Mouse (Mus musculus) embryonic facial prominence, embryonic 15.5 days (tissue): ENCODE measurements around the gene 1700037C18Rik. TPM values are rescaled to one million over a fixed set of nuclear protein-coding genes. Genes with fewer than 3 reads are reported as not detected.

Experiments
- ATAC-seq: fragments of 200-750 bp; cut with Nextera tagmentation; 2 replicates; pipeline ENCODE4 v1.8.0; 2017; ENCODE audit warnings: low read depth, moderate TSS enrichment; ENCODE audit not compliant: insufficient number of reproducible peaks, low FRiP score, low TSS enrichment
- H3K27ac ChIP-seq: fragments of 300-500 bp; sonication (generic); replicated peaks from 2 replicates; pipeline ENCODE4 v1.5.1; 2015; ENCODE audit warnings: mild to moderate bottlenecking, inconsistent platforms
- H3K27me3 ChIP-seq: fragments of 300-500 bp; sonication (generic); 2 replicates; pipeline ENCODE4 v1.6.1; 2015; ENCODE audit warnings: inconsistent platforms
- H3K36me3 ChIP-seq: fragments of 300-500 bp; sonication (generic); 2 replicates; pipeline ENCODE4 v1.6.1; 2015; ENCODE audit warnings: mild to moderate bottlenecking, inconsistent platforms
- H3K4me1 ChIP-seq: fragments of 300-500 bp; sonication (generic); 2 replicates; pipeline ENCODE4 v1.6.1; 2015; ENCODE audit warnings: inconsistent platforms
- H3K4me2 ChIP-seq: fragments of 300-500 bp; sonication (generic); replicated peaks from 2 replicates; pipeline ENCODE4 v1.6.1; 2015; ENCODE audit warnings: mild to moderate bottlenecking, inconsistent platforms
- H3K4me3 ChIP-seq: fragments of 300-500 bp; sonication (generic); replicated peaks from 2 replicates; pipeline ENCODE4 v1.5.1; 2015; ENCODE audit warnings: mild to moderate bottlenecking, inconsistent platforms
- H3K9ac ChIP-seq: fragments of 300-500 bp; sonication (generic); 2 replicates; pipeline ENCODE4 v1.6.1; 2015; ENCODE audit warnings: inconsistent platforms
- H3K9me3 ChIP-seq: fragments of 300-500 bp; sonication (generic); replicated peaks from 2 replicates; pipeline ENCODE4 v1.6.1; 2016; ENCODE audit warnings: inconsistent platforms
- WGBS: fragments of 180-500 bp; shearing (Covaris S2); methylation state at CpG from one replicate; pipeline ENCODE4 v1.1.7; 2015; 5-methylcytosine and 5-hydroxymethylcytosine counted together
- polyA plus RNA-seq: library from polyadenylated mRNA; unstranded; fragments of >200 nt; fragmentation: Nextera tagmentation; extraction: Ambion mirVana; gene quantifications from 2 replicates; pipeline ENCODE4 v1.2.1, GENCODE M21; 2015

1700037C18Rik gene
- 10.9 and 13.2 TPM in 2 replicates for polyA plus RNA-seq

- H3K4me1 ChIP-seq: peaks cover 7% of the 10 kb centered on the region; the same call in 1 of the 2 replicates
- H3K4me2 ChIP-seq: peak within 1 kb of the TSS; percentile 70
- peak within 1 kb of the TSS; percentile 63 for H3K4me3 ChIP-seq
- H3K27ac ChIP-seq: peak within 1 kb of the TSS; percentile 80
- peak within 1 kb of the TSS; percentile 69 for H3K9ac ChIP-seq
- H3K27me3 ChIP-seq: no peaks in the 10 kb centered on the region
- ATAC-seq: peak; percentile 96
- no peaks in the 10 kb centered on the region for H3K9me3 ChIP-seq
- peaks cover 52% of the 10 kb centered on the region for H3K36me3 ChIP-seq
- WGBS: under 1% methylated on average over 33 of the region's 33 CpGs
Observed at GRCm38 (mm10) chr16:3908537-3909111, at the start of gene 1700037C18Rik, which contains the start of gene Cluap1. TSS of gene 1700037C18Rik (minus strand) at chr16:3908689. TSS of gene Cluap1 (plus strand) at chr16:3908801.

- Histone ChIP-seq H3K36me3 (no peaks in the 10 kb centered on the region), H3K4me1 (no peaks in the 10 kb centered on the region), H3K9me3 (no peaks in the 10 kb centered on the region), H3K27me3 (no peaks in the 10 kb centered on the region), H3K4me2 (no peak overlapping the region), H3K4me3 (no peak overlapping the region), H3K27ac (no peak overlapping the region), H3K9ac (no peak overlapping the region)
- 73% methylated on average over 6 of the region's 6 CpGs for WGBS
- ATAC-seq: no peak
Observed at GRCm38 (mm10) chr16:3956369-3956768, 47.9 kb upstream of the 1700037C18Rik start.

GRCm38 (mm10) chr16:3951141-3951540, 42.7 kb upstream of the 1700037C18Rik start:
- Histone ChIP-seq H3K9me3 (no peaks in the 10 kb centered on the region), H3K4me1 (no peaks in the 10 kb centered on the region), H3K9ac (no peak overlapping the region), H3K36me3 (no peaks in the 10 kb centered on the region), H3K27ac (no peak overlapping the region), H3K4me3 (no peak overlapping the region), H3K4me2 (no peak overlapping the region), H3K27me3 (no peaks in the 10 kb centered on the region)
- no peak for ATAC-seq
- 73% methylated on average over 1 of the region's 1 CpGs for WGBS

GRCm38 (mm10) chr16:3934701-3935100, 26.2 kb upstream of the 1700037C18Rik start:
- no peak overlapping the region for H3K9ac ChIP-seq
- peaks cover 84% of the 10 kb centered on the region for H3K36me3 ChIP-seq
- no peaks in the 10 kb centered on the region for H3K4me1 ChIP-seq
- no peaks in the 10 kb centered on the region for H3K27me3 ChIP-seq
- H3K4me2 ChIP-seq: no peak overlapping the region
- 86% methylated on average over 4 of the region's 4 CpGs for WGBS
- no peak for ATAC-seq
- no peak overlapping the region for H3K27ac ChIP-seq
- no peak overlapping the region for H3K4me3 ChIP-seq
- no peaks in the 10 kb centered on the region for H3K9me3 ChIP-seq

- no peak overlapping the region for H3K4me2 ChIP-seq
- H3K27me3 ChIP-seq: no peaks in the 10 kb centered on the region
- WGBS: 95% methylated on average over 1 of the region's 1 CpGs
- no peak overlapping the region for H3K27ac ChIP-seq
- no peaks in the 10 kb centered on the region for H3K4me1 ChIP-seq
- no peak overlapping the region for H3K9ac ChIP-seq
- ATAC-seq: no peak
- H3K9me3 ChIP-seq: no peaks in the 10 kb centered on the region
- peaks cover 86% of the 10 kb centered on the region for H3K36me3 ChIP-seq
- no peak overlapping the region for H3K4me3 ChIP-seq
Observed at GRCm38 (mm10) chr16:3934091-3934490, 25.6 kb upstream of the 1700037C18Rik start.

- ATAC-seq: no peak
- Histone ChIP-seq H3K27ac (no peak overlapping the region), H3K9me3 (no peaks in the 10 kb centered on the region), H3K4me1 (no peaks in the 10 kb centered on the region), H3K36me3 (peaks cover 84% of the 10 kb centered on the region), H3K4me2 (no peak overlapping the region), H3K9ac (no peak overlapping the region), H3K27me3 (no peaks in the 10 kb centered on the region), H3K4me3 (no peak overlapping the region)
- WGBS: 89% methylated on average over 6 of the region's 6 CpGs
Observed at GRCm38 (mm10) chr16:3933536-3933935, 25.0 kb upstream of the 1700037C18Rik start.

- no peaks in the 10 kb centered on the region for H3K4me1 ChIP-seq
- 75% methylated on average over 7 of the region's 7 CpGs for WGBS
- no peaks in the 10 kb centered on the region for H3K9me3 ChIP-seq
- no peak overlapping the region for H3K27ac ChIP-seq
- H3K4me3 ChIP-seq: no peak overlapping the region
- peaks cover 76% of the 10 kb centered on the region for H3K36me3 ChIP-seq
- ATAC-seq: no peak
- no peak overlapping the region for H3K9ac ChIP-seq
- no peak overlapping the region for H3K4me2 ChIP-seq
- H3K27me3 ChIP-seq: no peaks in the 10 kb centered on the region
Observed at GRCm38 (mm10) chr16:3929151-3929550, 20.7 kb upstream of the 1700037C18Rik start.

- Histone ChIP-seq H3K9me3 (no peaks in the 10 kb centered on the region), H3K27me3 (no peaks in the 10 kb centered on the region), H3K27ac (no peak overlapping the region), H3K4me3 (no peak overlapping the region), H3K9ac (no peak overlapping the region), H3K36me3 (peaks cover 71% of the 10 kb centered on the region), H3K4me2 (no peak overlapping the region), H3K4me1 (peaks cover 4% of the 10 kb centered on the region)
- 76% methylated on average over 1 of the region's 1 CpGs for WGBS
- ATAC-seq: no peak
Observed at GRCm38 (mm10) chr16:3928582-3928981, 20.1 kb upstream of the 1700037C18Rik start.

- peaks cover 67% of the 10 kb centered on the region for H3K36me3 ChIP-seq
- H3K4me1 ChIP-seq: peaks cover 6% of the 10 kb centered on the region
- no peak overlapping the region for H3K9ac ChIP-seq
- H3K27ac ChIP-seq: peak overlapping the region; percentile 87
- no peak overlapping the region for H3K4me3 ChIP-seq
- no peaks in the 10 kb centered on the region for H3K27me3 ChIP-seq
- 24% methylated on average over 4 of the region's 4 CpGs for WGBS
- peak; percentile 88 for ATAC-seq
- no peak overlapping the region for H3K4me2 ChIP-seq
- no peaks in the 10 kb centered on the region for H3K9me3 ChIP-seq
Observed at GRCm38 (mm10) chr16:3923966-3924365, 15.5 kb upstream of the 1700037C18Rik start.

- peak overlapping the region; percentile 87 for H3K27ac ChIP-seq
- no peak overlapping the region for H3K4me3 ChIP-seq
- no peaks in the 10 kb centered on the region for H3K9me3 ChIP-seq
- no peak for ATAC-seq
- peaks cover 6% of the 10 kb centered on the region for H3K4me1 ChIP-seq
- H3K36me3 ChIP-seq: peaks cover 69% of the 10 kb centered on the region
- H3K4me2 ChIP-seq: no peak overlapping the region
- H3K9ac ChIP-seq: no peak overlapping the region
- 57% methylated on average over 3 of the region's 3 CpGs for WGBS
- H3K27me3 ChIP-seq: no peaks in the 10 kb centered on the region
Observed at GRCm38 (mm10) chr16:3923515-3923914, 15.0 kb upstream of the 1700037C18Rik start.

- ATAC-seq: no peak
- Histone ChIP-seq H3K4me3 (no peak overlapping the region), H3K9ac (no peak overlapping the region), H3K4me2 (no peak overlapping the region), H3K9me3 (no peaks in the 10 kb centered on the region), H3K36me3 (peaks cover 70% of the 10 kb centered on the region), H3K4me1 (peaks cover 6% of the 10 kb centered on the region), H3K27ac (no peak overlapping the region), H3K27me3 (no peaks in the 10 kb centered on the region)
- 84% methylated on average over 2 of the region's 2 CpGs for WGBS
Observed at GRCm38 (mm10) chr16:3920756-3921155, 12.3 kb upstream of the 1700037C18Rik start.

- Histone ChIP-seq H3K4me2 (peak overlapping the region; percentile 70), H3K4me1 (peaks cover 7% of the 10 kb centered on the region; the same call in 1 of the 2 replicates), H3K27ac (peak overlapping the region; percentile 80), H3K4me3 (peak overlapping the region; percentile 63), H3K9ac (peak overlapping the region; percentile 69), H3K27me3 (no peaks in the 10 kb centered on the region), H3K36me3 (peaks cover 51% of the 10 kb centered on the region), H3K9me3 (no peaks in the 10 kb centered on the region)
- ATAC-seq: no peak
- 3% methylated on average over 20 of the region's 20 CpGs for WGBS
Observed at GRCm38 (mm10) chr16:3909118-3909517, 629 bp upstream of the 1700037C18Rik start.
